Mouse (Mus musculus) liver, embryonic 14.5 days (tissue): ENCODE measurements around the gene Fkrp. TPM values are rescaled to one million over a fixed set of nuclear protein-coding genes. Genes with fewer than 3 reads are reported as not detected.

Source experiments
- ATAC-seq: fragments of 200-750 bp; cut with Nextera tagmentation; 2 replicates; pipeline ENCODE4 v1.8.0; 2017; ENCODE audit warnings: moderate number of reproducible peaks, mild to moderate bottlenecking, moderate library complexity; ENCODE audit not compliant: insufficient read depth
- DNase-seq, 3 experiments: peaks; one replicate each; pipeline ENCODE4 v3.0.0-alpha.2; 2012 to 2013; ENCODE audit warnings: low read depth in 3 of 3, low spot score in 3 of 3
- H3K27ac ChIP-seq: fragments of 300-500 bp; sonication (generic); 2 replicates; pipeline ENCODE4 v1.5.1; 2014; ENCODE audit warnings: moderate library complexity, mild to moderate bottlenecking, control low read depth, inconsistent platforms
- H3K27me3 ChIP-seq: fragments of 300-500 bp; sonication (generic); 2 replicates; pipeline ENCODE4 v1.6.1; 2014; ENCODE audit warnings: mild to moderate bottlenecking, low read length, moderate library complexity; ENCODE audit not compliant: control insufficient read depth, insufficient read depth
- H3K36me3 ChIP-seq: fragments of 300-500 bp; sonication (generic); replicated peaks from 2 replicates; pipeline ENCODE4 v1.6.1; 2014; ENCODE audit warnings: low read depth; ENCODE audit not compliant: control insufficient read depth, insufficient read depth
- H3K4me1 ChIP-seq, 2 experiments: fragments of 200-500 bp in 1 of 2; fragments of 300-500 bp in 1 of 2; sonication (generic) in 1 of 2; replicated peaks; 2 replicates each; pipeline ENCODE4 v1.6.1; 2012 to 2014; ENCODE audit warnings: antibody characterized with exemption in 1 of 2, inconsistent platforms in 1 of 2, low read length in 1 of 2; ENCODE audit not compliant: control insufficient read depth in 2 of 2, insufficient read depth in 2 of 2
- H3K4me2 ChIP-seq: fragments of 300-500 bp; sonication (generic); 2 replicates; pipeline ENCODE4 v1.6.1; 2014; ENCODE audit warnings: low read depth, mild to moderate bottlenecking, control low read depth, moderate library complexity
- H3K4me3 ChIP-seq, 2 experiments: fragments of 200-500 bp in 1 of 2; fragments of 300-500 bp in 1 of 2; sonication (generic) in 1 of 2; 2 replicates each; pipeline ENCODE4 v1.5.1; 2012 to 2014; ENCODE audit warnings: low read depth in 2 of 2, low read length in 2 of 2, mild to moderate bottlenecking in 2 of 2, control low read depth in 1 of 2, inconsistent platforms in 1 of 2, moderate library complexity in 1 of 2; ENCODE audit not compliant: insufficient read depth in 1 of 2
- H3K9ac ChIP-seq: fragments of 300-500 bp; sonication (generic); replicated peaks from 2 replicates; pipeline ENCODE4 v1.6.1; 2014; ENCODE audit warnings: mild to moderate bottlenecking, control low read depth, moderate library complexity
- H3K9me3 ChIP-seq: fragments of 300-500 bp; sonication (generic); 2 replicates; pipeline ENCODE4 v1.6.1; 2016; ENCODE audit warnings: low read length, mixed read lengths; ENCODE audit not compliant: control insufficient read depth
- CTCF ChIP-seq: IDR thresholded peaks from 2 replicates; pipeline ENCODE4 v1.5.1; 2016; ENCODE audit warnings: antibody characterized with exemption, low read depth, control low read depth
- EP300 ChIP-seq: IDR thresholded peaks from 2 replicates; pipeline ENCODE4 v1.6.1; 2016; ENCODE audit warnings: antibody characterized with exemption, low read depth
- WGBS: fragments of 180-500 bp; shearing (Covaris S2); extraction: QIAGEN DNeasy Blood & Tissue Kit; methylation state at CpG from one replicate; pipeline ENCODE4 v1.1.7; 2014; ENCODE audit not compliant: insufficient replicate concordance; 5-methylcytosine and 5-hydroxymethylcytosine counted together
- polyA plus RNA-seq, 2 experiments: library from polyadenylated mRNA; depleted of rRNA in 1 of 2; stranded (reverse) in 1 of 2; unstranded in 1 of 2; fragments of >200 nt; fragmentation: Nextera tagmentation in 1 of 2; extraction: Ambion mirVana in 1 of 2; gene quantifications; 2 replicates each; pipeline versions ENCODE4 v1.2.1 to v1.2.3; 2012 to 2014

Gene Fkrp
- 5.6 and 6.6 TPM in 2 replicates for polyA plus RNA-seq (2012; rRNA removed)
- 7.2 and 8.9 TPM in 2 replicates for polyA plus RNA-seq (2014; fragmentation: Nextera tagmentation; extraction: Ambion mirVana)

DNA sequence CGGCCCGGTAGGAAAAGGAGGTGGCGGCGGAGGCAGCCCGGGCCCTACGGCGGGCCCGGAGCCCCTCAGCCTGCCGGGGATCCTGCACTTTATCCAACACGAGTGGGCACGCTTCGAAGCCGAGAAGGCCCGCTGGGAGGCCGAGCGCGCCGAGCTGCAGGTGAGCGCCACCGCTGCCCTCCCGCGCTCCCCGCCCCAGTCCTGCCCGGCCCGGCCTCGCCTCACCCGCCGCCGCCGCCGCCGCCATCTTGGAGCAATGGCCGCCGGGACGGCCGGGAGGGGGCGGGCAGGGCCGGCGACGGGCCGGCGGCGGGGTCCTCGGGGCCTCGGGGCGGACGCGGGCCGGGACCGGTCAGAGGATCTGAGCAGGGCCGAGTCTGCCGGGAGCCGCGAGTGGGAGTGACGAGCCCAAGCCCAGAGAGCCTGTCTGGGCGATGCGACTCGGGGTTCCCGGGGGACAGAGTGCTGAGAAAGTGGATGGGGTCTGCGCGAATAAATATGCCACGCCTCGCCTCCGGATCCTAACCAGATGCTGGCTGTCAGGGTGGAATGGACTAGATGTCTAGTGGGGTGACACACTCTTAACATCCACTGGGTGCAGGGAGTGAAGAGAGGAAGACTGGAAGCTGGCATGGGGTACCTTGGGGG is at the start of gene Fkrp:
Gene Fkrp (minus strand): TSS at position 258 of the 648 bp plus-strand sequence.
- under 1% methylated on average over 62 of the region's 64 CpGs for WGBS
- TF ChIP-seq EP300 (no peak), CTCF (peak; percentile 7; the same call in 1 of the 2 replicates)
- Histone ChIP-seq H3K9me3 (no peaks in the 10 kb centered on the region), H3K27me3 (peaks cover 5% of the 10 kb centered on the region), H3K36me3 (no peaks in the 10 kb centered on the region), H3K9ac (peak within 1 kb of the TSS; percentile 97), H3K27ac (peak within 1 kb of the TSS; percentile 80), H3K4me2 (peak within 1 kb of the TSS; percentile 99), H3K4me1 (peaks cover 32 to 44% of the 10 kb centered on the region in 2 experiments), H3K4me3 (peak within 1 kb of the TSS; percentile 97 to 100)
- peak; percentile 77 for ATAC-seq
- no peak for DNase-seq

- no peaks in the 10 kb centered on the region for H3K27me3 ChIP-seq
- TF ChIP-seq EP300 (no peak), CTCF (peak; percentile 76)
- 28% methylated on average over 5 of the region's 5 CpGs for WGBS
- no peak overlapping the region for H3K27ac ChIP-seq
- H3K4me1 ChIP-seq: no peaks in the 10 kb centered on the region
- H3K4me3 ChIP-seq: no peak overlapping the region
- H3K9me3 ChIP-seq: no peaks in the 10 kb centered on the region
- peak in 2 of 3 experiments; percentile 40 to 41 for DNase-seq
- no peak for ATAC-seq
- no peaks in the 10 kb centered on the region for H3K36me3 ChIP-seq
- no peak overlapping the region for H3K4me2 ChIP-seq
- no peak overlapping the region for H3K9ac ChIP-seq
Measured at GRCm38 (mm10) chr7:16859902-16860651, 43.5 kb upstream of the Fkrp start.

DNA sequence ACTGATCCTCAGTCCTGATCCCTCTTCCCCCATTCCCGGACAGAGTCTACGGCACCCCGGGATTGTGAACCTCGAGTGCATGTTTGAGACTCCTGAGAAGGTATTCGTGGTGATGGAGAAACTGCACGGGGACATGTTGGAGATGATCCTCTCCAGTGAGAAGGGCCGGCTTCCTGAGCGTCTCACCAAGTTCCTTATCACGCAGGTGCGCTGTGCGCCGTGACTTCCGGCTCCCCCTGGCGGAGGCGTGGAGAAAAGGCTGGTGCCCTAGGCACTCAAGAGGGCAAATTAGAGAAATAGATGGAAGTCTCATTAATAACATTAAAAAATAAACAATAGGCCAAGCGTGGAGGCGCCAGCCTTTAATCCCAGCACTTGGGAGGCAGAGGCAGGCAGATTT is 41.8 kb upstream of the Fkrp start:
- WGBS: 36% methylated on average over 17 of the region's 17 CpGs
- no peak for DNase-seq
- Histone ChIP-seq H3K4me1 (no peaks in the 10 kb centered on the region), H3K9ac (no peak overlapping the region), H3K4me2 (no peak overlapping the region), H3K27me3 (no peaks in the 10 kb centered on the region), H3K9me3 (no peaks in the 10 kb centered on the region), H3K27ac (no peak overlapping the region), H3K36me3 (no peaks in the 10 kb centered on the region), H3K4me3 (no peak overlapping the region)
- ATAC-seq: no peak
- TF ChIP-seq EP300: no peak
- peak; percentile 92 for TF ChIP-seq CTCF

- ATAC-seq: no peak
Measured at GRCm38 (mm10) chr7:16853302-16853831, 36.8 kb upstream of the Fkrp start.

DNA sequence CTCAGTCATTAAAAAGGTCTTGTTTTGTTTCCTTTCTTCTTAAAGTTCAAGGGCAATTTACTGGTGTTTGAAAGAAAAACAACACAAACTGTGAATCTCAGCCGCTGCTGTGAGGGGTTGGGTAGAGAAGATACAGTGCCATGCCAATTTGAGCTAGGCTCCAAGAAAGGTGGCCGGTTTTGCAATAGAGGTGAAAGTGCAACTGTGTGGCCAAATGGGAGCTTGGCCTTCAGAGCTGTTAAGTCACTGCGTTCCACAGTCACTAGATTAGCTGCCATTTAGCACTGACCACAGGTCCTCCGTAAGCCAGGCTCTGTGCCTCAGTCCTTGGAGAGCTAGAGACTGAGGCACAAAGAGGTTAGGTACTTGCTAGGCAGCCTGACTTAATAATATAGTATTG is 35.1 kb upstream of the Fkrp start:
- no peak overlapping the region for H3K27ac ChIP-seq
- H3K4me1 ChIP-seq: no peaks in the 10 kb centered on the region
- no peaks in the 10 kb centered on the region for H3K36me3 ChIP-seq
- ATAC-seq: no peak
- H3K27me3 ChIP-seq: no peaks in the 10 kb centered on the region
- 70% methylated on average over 4 of the region's 4 CpGs for whole genome bisulfite sequencing
- DNase-seq: no peak
- H3K9ac ChIP-seq: no peak overlapping the region
- H3K4me2 ChIP-seq: no peak overlapping the region
- H3K9me3 ChIP-seq: no peaks in the 10 kb centered on the region
- H3K4me3 ChIP-seq: no peak overlapping the region
- TF ChIP-seq CTCF (no peak), EP300 (no peak)

More at GRCm38 (mm10) chr7:16853302-16853831, 36.8 kb upstream of the Fkrp start:
- H3K27ac ChIP-seq: no peak overlapping the region
- DNase-seq: no peak
- H3K36me3 ChIP-seq: no peaks in the 10 kb centered on the region
- no peak overlapping the region for H3K4me2 ChIP-seq
- no peaks in the 10 kb centered on the region for H3K27me3 ChIP-seq
- no peak overlapping the region for H3K9ac ChIP-seq
- H3K4me1 ChIP-seq: no peaks in the 10 kb centered on the region
- TF ChIP-seq CTCF (no peak), EP300 (no peak)
- 76% methylated on average over 14 of the region's 14 CpGs for WGBS
- no peaks in the 10 kb centered on the region for H3K9me3 ChIP-seq
- H3K4me3 ChIP-seq: no peak overlapping the region
